Mouse (Mus musculus): ENCODE measurements around the gene Olfr952. TPM values are rescaled to one million over a fixed set of nuclear protein-coding genes. Genes with fewer than 3 reads are reported as not detected.

Olfr952 gene
- total RNA-seq (2021), result not detected
- long read RNA-seq, experiment 1, result 0 reads
- long read RNA-seq, experiment 2, result 0 reads

- no peak for DNase-seq (ENCODE audit: low spot score in 2 of 2)
Observed at GRCm38 (mm10) chr9:39427048-39427447, at the start of gene Olfr952. Gene Olfr952, minus strand, starts transcription at chr9:39427148.

GRCm38 (mm10) chr9:39471844-39472243, 44.9 kb upstream of the Olfr952 start, which contains the start of gene Olfr955:
Gene Olfr955, minus strand, starts transcription at chr9:39471944.
- no peak for DNase-seq (ENCODE audit: low spot score in 2 of 2)

- DNase-seq (ENCODE audit: low spot score in 2 of 2), result no peak
Observed at GRCm38 (mm10) chr9:39456401-39456800, 29.5 kb upstream of the Olfr952 start, which contains the start of gene Olfr954. Gene Olfr954, plus strand, starts transcription at chr9:39456701.

DNA sequence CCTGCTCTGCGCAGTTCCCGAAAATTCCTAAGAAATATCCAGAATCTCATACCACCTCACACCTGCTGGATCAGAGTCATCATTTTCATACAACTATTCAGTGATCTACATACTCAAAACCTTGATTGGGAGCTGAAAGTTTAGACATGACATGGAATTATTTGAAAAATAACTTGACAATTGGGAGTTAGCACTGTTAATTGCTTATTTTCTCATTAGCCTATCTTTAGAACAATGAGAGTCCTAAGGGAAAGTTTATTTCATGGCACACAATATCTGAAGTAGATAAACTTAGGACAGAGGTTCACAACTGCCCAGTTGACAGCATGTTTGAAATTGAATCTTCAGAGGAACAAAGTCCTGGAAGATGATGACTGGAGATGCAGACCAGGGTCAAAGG, 39.8 kb downstream of the Olfr952 start, which contains the start of gene Olfr951:
Gene Olfr951 (plus strand): TSS at position 301 of the 400 bp plus-strand sequence.
- no peak for DNase-seq (ENCODE audit: low spot score in 2 of 2)

Other genes starting within 250 kb of the Olfr952 start
- not detected for gene Olfr944, start 225.2 kb downstream of the Olfr952 start, total RNA-seq (2021)
- gene Olfr1537, start 177.2 kb downstream of the Olfr952 start, total RNA-seq (2021), result not detected
- gene Olfr945, start 150.3 kb downstream of the Olfr952 start, total RNA-seq (2021), result not detected
- not detected for gene Olfr948, start 101.1 kb downstream of the Olfr952 start, total RNA-seq (2021)
- not detected for gene Olfr951, start 39.7 kb downstream of the Olfr952 start, total RNA-seq (2021)
- not detected for gene Olfr954, start 29.6 kb upstream of the Olfr952 start, total RNA-seq (2021)
- gene Olfr955, start 44.8 kb upstream of the Olfr952 start, total RNA-seq (2021), result not detected
- not detected for gene Olfr44, start 66.8 kb upstream of the Olfr952 start, total RNA-seq (2021)
- gene Olfr957, start 88.7 kb upstream of the Olfr952 start, total RNA-seq (2021), result not detected
- not detected for gene Olfr958, start 126.9 kb upstream of the Olfr952 start, total RNA-seq (2021)
- gene Olfr959, start 148.4 kb upstream of the Olfr952 start, total RNA-seq (2021), result not detected
- 1 to 10 TPM; 3.9 to 6.2 TPM for gene AW551984, start 177.3 kb upstream of the Olfr952 start, total RNA-seq (2021)
- not detected for gene Olfr148, start 183.5 kb upstream of the Olfr952 start, total RNA-seq (2021)
- gene Olfr960, start 194.2 kb upstream of the Olfr952 start, total RNA-seq (2021), result not detected
- gene Olfr961, start 217.9 kb upstream of the Olfr952 start, total RNA-seq (2021), result not detected
- not detected for gene Olfr963, start 240.1 kb upstream of the Olfr952 start, total RNA-seq (2021)

Data from left cerebral cortex, adult 18-20 months (tissue).